Mouse (Mus musculus): ENCODE results near the gene Cacna1a. TPM values are rescaled to one million over a fixed set of nuclear protein-coding genes. Genes with fewer than 3 reads are reported as not detected.

Gene Cacna1a
- total RNA-seq, 1 experiment = 27.4 TPM

DNA sequence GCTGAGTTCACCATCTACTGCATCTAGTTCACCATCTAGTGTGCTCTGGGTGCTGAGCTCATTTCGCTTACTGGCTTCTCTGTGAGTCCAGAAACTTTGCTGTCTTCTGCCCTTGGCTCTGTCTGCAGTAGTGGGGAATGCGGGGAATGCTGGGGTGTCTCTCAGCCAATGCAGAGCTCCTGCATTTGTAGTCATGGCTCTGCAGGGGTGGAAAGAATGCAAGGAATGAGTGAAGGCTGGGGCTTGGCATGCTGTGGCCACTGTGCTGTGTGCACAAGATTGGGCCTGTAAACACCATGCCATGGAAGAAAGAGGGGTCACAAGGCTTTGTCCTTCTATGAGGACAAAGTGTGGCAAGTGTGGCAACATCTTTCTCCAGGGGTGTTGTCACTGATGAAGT is 72.5 kb downstream of the Cacna1a start:
- H3K4me1 ChIP-seq (ENCODE audit: control insufficient read depth in 2 of 2, insufficient read depth in 2 of 2, low read length in 2 of 2, poor library complexity in 1 of 2) = peaks cover 0 to 6% of the 10 kb centered on the region in 2 experiments; a peak in 2 of 4 replicates
- no peaks in the 10 kb centered on the region for H3K9me3 ChIP-seq (ENCODE audit: control insufficient read depth, insufficient read depth, low read depth, low read length)
- no peak overlapping the region for H3K27ac ChIP-seq (ENCODE audit: insufficient read depth, low read depth, low read length, poor library complexity, severe bottlenecking)
- TF ChIP-seq ZNF384 (IDR thresholded peaks at IDR 0.05; ENCODE audit: low read depth, low read length) (no peak), HCFC1 (IDR thresholded peaks at IDR 0.05; ENCODE audit: borderline replicate concordance, insufficient read depth, low read length) (no peak), ZC3H11A (IDR thresholded peaks at IDR 0.05; ENCODE audit: borderline replicate concordance, low read depth, low read length) (no peak)
- peaks cover 18% of the 10 kb centered on the region; the same call in 1 of the 2 replicates for H3K36me3 ChIP-seq (ENCODE audit: control insufficient read depth, insufficient read depth, low read length, poor library complexity, severe bottlenecking)
- H3K9ac ChIP-seq (ENCODE audit: insufficient read depth, low read depth, low read length, poor library complexity, severe bottlenecking) = no peak overlapping the region
- DNase-seq (ENCODE audit: low read depth, low spot score) = no peak
- H3K4me3 ChIP-seq (ENCODE audit: insufficient read depth in 1 of 2, low read depth in 1 of 2, low read length in 2 of 2, poor library complexity in 1 of 2, severe bottlenecking in 1 of 2) = no peak overlapping the region
- in situ Hi-C loops (cut with MboI; ENCODE audit: low sequenced_read_pairs in 2 of 2, unreplicated experiment in 2 of 2) = no loop called here

DNA sequence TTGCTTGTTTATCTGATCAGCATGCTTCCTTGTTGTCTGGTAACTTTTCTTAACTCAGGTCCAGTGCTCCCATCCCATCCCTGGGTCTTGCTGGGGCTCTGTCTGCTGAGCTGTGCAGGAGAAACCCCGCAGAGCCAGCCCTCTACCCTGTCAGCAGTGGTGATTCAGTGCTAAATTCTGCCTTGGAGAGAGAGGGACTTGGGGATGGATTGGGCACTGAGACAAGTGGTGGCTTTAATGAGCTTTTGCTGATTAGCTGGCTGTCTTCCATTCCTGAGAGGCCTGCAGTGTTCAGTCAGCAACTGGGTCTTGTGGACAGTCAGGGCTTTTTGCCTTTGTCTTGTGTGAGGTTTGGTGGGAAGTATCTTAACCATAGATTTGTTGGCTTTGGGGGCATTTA is 78.7 kb downstream of the Cacna1a start:
- no peaks in the 10 kb centered on the region for H3K9me3 ChIP-seq (ENCODE audit: control insufficient read depth, insufficient read depth, low read depth, low read length)
- peaks cover 11% of the 10 kb centered on the region; the same call in 1 of the 2 replicates for H3K36me3 ChIP-seq (ENCODE audit: control insufficient read depth, insufficient read depth, low read length, poor library complexity, severe bottlenecking)
- no peak for TF ChIP-seq HCFC1 (IDR thresholded peaks at IDR 0.05; ENCODE audit: borderline replicate concordance, insufficient read depth, low read length)
- no peak for TF ChIP-seq ZNF384 (IDR thresholded peaks at IDR 0.05; ENCODE audit: low read depth, low read length)
- no peak for TF ChIP-seq ZC3H11A (IDR thresholded peaks at IDR 0.05; ENCODE audit: borderline replicate concordance, low read depth, low read length)
- no peak for TF ChIP-seq CHD2 (IDR thresholded peaks at IDR 0.05; ENCODE audit: low read depth, low read length)
- no peak for TF ChIP-seq MAFK (IDR thresholded peaks at IDR 0.05; ENCODE audit: insufficient read depth, low read depth, low read length)
- H3K4me3 ChIP-seq (ENCODE audit: insufficient read depth in 1 of 2, low read depth in 1 of 2, low read length in 2 of 2, poor library complexity in 1 of 2, severe bottlenecking in 1 of 2) = no peak overlapping the region
- DNase-seq (ENCODE audit: low read depth, low spot score) = no peak
- no peak overlapping the region for H3K9ac ChIP-seq (ENCODE audit: insufficient read depth, low read depth, low read length, poor library complexity, severe bottlenecking)
- no peaks in the 10 kb centered on the region for H3K4me1 ChIP-seq (ENCODE audit: control insufficient read depth in 2 of 2, insufficient read depth in 2 of 2, low read length in 2 of 2, poor library complexity in 1 of 2)
- in situ Hi-C loops (cut with MboI; ENCODE audit: low sequenced_read_pairs in 2 of 2, unreplicated experiment in 2 of 2) = no loop called here
- H3K27ac ChIP-seq (ENCODE audit: insufficient read depth, low read depth, low read length, poor library complexity, severe bottlenecking) = no peak overlapping the region

DNA sequence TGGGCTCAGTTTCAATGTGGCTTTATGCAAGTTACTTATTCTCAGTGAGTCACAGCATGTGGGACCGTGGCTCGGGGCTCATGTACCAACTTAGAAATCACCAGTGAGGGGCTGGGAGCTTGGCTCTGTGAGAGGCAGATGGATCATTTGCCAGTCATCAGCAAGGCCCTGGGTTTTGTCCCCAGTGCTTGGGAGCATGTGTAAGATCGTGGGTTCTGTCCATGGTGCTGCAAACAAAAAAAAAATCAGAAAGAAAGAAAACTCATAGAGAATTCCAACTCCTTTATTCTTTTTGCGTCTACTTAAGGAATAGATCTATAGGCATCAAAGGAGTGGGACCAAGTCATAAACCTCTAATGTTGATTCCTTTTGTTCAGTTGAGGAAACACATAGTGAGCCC is 80.8 kb downstream of the Cacna1a start:
- Histone ChIP-seq H3K4me3 (ENCODE audit: insufficient read depth in 1 of 2, low read depth in 1 of 2, low read length in 2 of 2, poor library complexity in 1 of 2, severe bottlenecking in 1 of 2) (no peak overlapping the region), H3K4me1 (ENCODE audit: control insufficient read depth in 2 of 2, insufficient read depth in 2 of 2, low read length in 2 of 2, poor library complexity in 1 of 2) (no peaks in the 10 kb centered on the region), H3K36me3 (ENCODE audit: control insufficient read depth, insufficient read depth, low read length, poor library complexity, severe bottlenecking) (no peaks in the 10 kb centered on the region), H3K9ac (ENCODE audit: insufficient read depth, low read depth, low read length, poor library complexity, severe bottlenecking) (no peak overlapping the region), H3K27ac (ENCODE audit: insufficient read depth, low read depth, low read length, poor library complexity, severe bottlenecking) (no peak overlapping the region), H3K9me3 (ENCODE audit: control insufficient read depth, insufficient read depth, low read depth, low read length) (no peaks in the 10 kb centered on the region)
- DNase-seq (ENCODE audit: low read depth, low spot score) = no peak
- TF ChIP-seq CHD2 (IDR thresholded peaks at IDR 0.05; ENCODE audit: low read depth, low read length) (no peak), ZNF384 (IDR thresholded peaks at IDR 0.05; ENCODE audit: low read depth, low read length) (0 out of 2 replicates have a peak, but pooled peaks have one; percentile 41), MAFK (IDR thresholded peaks at IDR 0.05; ENCODE audit: insufficient read depth, low read depth, low read length) (no peak), ZC3H11A (IDR thresholded peaks at IDR 0.05; ENCODE audit: borderline replicate concordance, low read depth, low read length) (no peak), HCFC1 (IDR thresholded peaks at IDR 0.05; ENCODE audit: borderline replicate concordance, insufficient read depth, low read length) (no peak)
- in situ Hi-C loops (cut with MboI; ENCODE audit: low sequenced_read_pairs in 2 of 2, unreplicated experiment in 2 of 2) = no loop called here

GRCm38 (mm10) chr8:84471271-84471995 is 83.2 kb downstream of the Cacna1a start:
- no peak overlapping the region for H3K9ac ChIP-seq (ENCODE audit: insufficient read depth, low read depth, low read length, poor library complexity, severe bottlenecking)
- H3K4me3 ChIP-seq (ENCODE audit: insufficient read depth in 1 of 2, low read depth in 1 of 2, low read length in 2 of 2, poor library complexity in 1 of 2, severe bottlenecking in 1 of 2) = no peak overlapping the region
- in situ Hi-C loops (cut with MboI; ENCODE audit: low sequenced_read_pairs in 2 of 2, unreplicated experiment in 2 of 2) = no loop called here

More at GRCm38 (mm10) chr8:84471271-84471995, 83.2 kb downstream of the Cacna1a start:
- H3K36me3 ChIP-seq (ENCODE audit: control insufficient read depth, insufficient read depth, low read length, poor library complexity, severe bottlenecking) = no peaks in the 10 kb centered on the region
- no peaks in the 10 kb centered on the region for H3K4me1 ChIP-seq (ENCODE audit: control insufficient read depth in 2 of 2, insufficient read depth in 2 of 2, low read length in 2 of 2, poor library complexity in 1 of 2)
- H3K9me3 ChIP-seq (ENCODE audit: control insufficient read depth, insufficient read depth, low read depth, low read length) = no peaks in the 10 kb centered on the region
- DNase-seq (ENCODE audit: low read depth, low spot score) = peak; percentile 62
- H3K27ac ChIP-seq (ENCODE audit: insufficient read depth, low read depth, low read length, poor library complexity, severe bottlenecking) = no peak overlapping the region
- TF ChIP-seq MAFK (IDR thresholded peaks at IDR 0.05; ENCODE audit: insufficient read depth, low read depth, low read length) (no peak), ZNF384 (IDR thresholded peaks at IDR 0.05; ENCODE audit: low read depth, low read length) (no peak), HCFC1 (IDR thresholded peaks at IDR 0.05; ENCODE audit: borderline replicate concordance, insufficient read depth, low read length) (no peak), ZC3H11A (IDR thresholded peaks at IDR 0.05; ENCODE audit: borderline replicate concordance, low read depth, low read length) (no peak), CHD2 (IDR thresholded peaks at IDR 0.05; ENCODE audit: low read depth, low read length) (no peak)

Data from ES-E14 (cell line).